Mouse (Mus musculus): Measurements from ENCODE around the gene Atp2a1. TPM values are rescaled to one million over a fixed set of nuclear protein-coding genes. Genes with fewer than 3 reads are reported as not detected.

The Atp2a1 gene
- polyA plus RNA-seq, 1 experiment = 5.2 TPM

DNA sequence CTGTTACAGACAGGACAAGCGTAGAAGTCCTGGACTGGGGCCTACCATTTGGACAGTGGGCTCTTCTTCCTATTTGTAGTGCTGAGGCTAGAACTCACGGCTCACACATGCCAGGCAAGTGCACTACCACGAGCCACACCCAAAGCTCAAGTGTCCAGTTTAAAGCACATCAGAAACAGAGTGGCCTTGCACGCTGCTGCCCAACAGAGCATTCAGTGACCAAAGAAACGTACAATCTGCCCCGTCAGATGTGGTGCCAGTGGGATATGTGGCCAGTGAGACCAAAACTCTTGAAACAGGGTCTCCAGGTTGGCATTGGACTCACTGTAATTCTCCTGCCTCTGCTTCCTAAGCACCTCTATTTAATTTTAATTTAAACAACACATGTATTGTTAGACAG is 12.3 kb downstream of the Atp2a1 start:
- Histone ChIP-seq H3K27me3 (ENCODE audit: control insufficient read depth, insufficient read depth, low read length) (no peaks in the 10 kb centered on the region), H3K4me1 (replicated peaks; ENCODE audit: control insufficient read depth, insufficient read depth, low read length) (peaks cover 12% of the 10 kb centered on the region), H3K4me3 (ENCODE audit: control insufficient read depth, insufficient read depth, low read length) (no peak overlapping the region), H3K36me3 (ENCODE audit: control insufficient read depth, insufficient read depth, low read length) (no peaks in the 10 kb centered on the region), H3K27ac (ENCODE audit: control insufficient read depth, insufficient read depth, low read length) (no peak overlapping the region)
- 94% methylated on average over 6 of the region's 6 CpGs for WGBS
- DNase-seq = no peak
- TF ChIP-seq CTCF (IDR thresholded peaks at IDR 0.05; ENCODE audit: borderline replicate concordance, control insufficient read depth, extremely low read depth, insufficient read depth, low read length, poor library complexity) (no peak), POLR2A (IDR thresholded peaks at IDR 0.05; ENCODE audit: control insufficient read depth, extremely low read depth, insufficient read depth, low read length, poor library complexity) (no peak)

DNA sequence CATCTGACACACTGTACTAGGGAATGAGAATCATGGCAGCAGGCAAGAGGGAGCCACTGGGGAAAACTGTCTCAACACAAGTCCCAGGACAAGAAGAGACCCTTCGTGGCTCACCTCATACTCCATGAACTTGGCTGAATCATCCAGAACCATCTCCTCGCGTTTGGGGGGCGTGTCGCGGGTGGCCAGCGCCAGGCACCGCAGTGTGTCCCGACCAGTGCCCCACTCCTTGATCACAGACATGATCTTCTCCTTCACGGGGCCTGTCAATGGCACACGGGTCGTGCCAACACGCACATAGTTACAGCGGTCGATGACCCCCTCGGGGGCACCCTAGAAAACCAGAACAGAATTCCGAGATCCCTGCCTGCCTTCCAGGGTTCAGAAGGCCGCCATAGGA is 12.9 kb downstream of the Atp2a1 start:
- no peaks in the 10 kb centered on the region for H3K36me3 ChIP-seq (ENCODE audit: control insufficient read depth, insufficient read depth, low read length)
- H3K4me1 ChIP-seq (replicated peaks; ENCODE audit: control insufficient read depth, insufficient read depth, low read length) = peaks cover 12% of the 10 kb centered on the region
- TF ChIP-seq POLR2A (IDR thresholded peaks at IDR 0.05; ENCODE audit: control insufficient read depth, extremely low read depth, insufficient read depth, low read length, poor library complexity) (no peak), CTCF (IDR thresholded peaks at IDR 0.05; ENCODE audit: borderline replicate concordance, control insufficient read depth, extremely low read depth, insufficient read depth, low read length, poor library complexity) (no peak)
- WGBS = 95% methylated on average over 18 of the region's 18 CpGs
- no peaks in the 10 kb centered on the region for H3K27me3 ChIP-seq (ENCODE audit: control insufficient read depth, insufficient read depth, low read length)
- H3K4me3 ChIP-seq (ENCODE audit: control insufficient read depth, insufficient read depth, low read length) = no peak overlapping the region
- no peak for DNase-seq
- H3K27ac ChIP-seq (ENCODE audit: control insufficient read depth, insufficient read depth, low read length) = no peak overlapping the region

DNA sequence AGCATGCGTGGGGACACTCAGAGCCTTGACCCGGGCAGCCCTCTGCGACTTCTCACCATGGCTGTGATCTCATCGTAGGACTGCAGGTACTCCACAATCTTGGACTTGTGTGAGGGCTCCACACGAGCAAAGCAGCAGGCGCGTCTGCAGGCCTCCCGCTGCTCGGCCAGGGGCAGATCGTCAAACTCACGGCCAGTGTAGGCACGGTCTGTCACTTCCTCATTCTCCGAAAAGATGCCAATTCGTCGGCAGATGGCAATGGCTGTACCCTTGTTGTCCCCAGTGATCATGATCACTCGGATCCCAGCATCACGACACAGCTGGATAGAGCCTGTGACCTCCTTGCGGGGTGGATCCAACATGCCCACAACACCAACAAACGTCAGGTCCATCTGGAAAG is 14.4 kb downstream of the Atp2a1 start:
- Histone ChIP-seq H3K4me1 (replicated peaks; ENCODE audit: control insufficient read depth, insufficient read depth, low read length) (peaks cover 8% of the 10 kb centered on the region; the same call in 1 of the 2 replicates), H3K4me3 (ENCODE audit: control insufficient read depth, insufficient read depth, low read length) (no peak overlapping the region), H3K27ac (ENCODE audit: control insufficient read depth, insufficient read depth, low read length) (no peak overlapping the region), H3K36me3 (ENCODE audit: control insufficient read depth, insufficient read depth, low read length) (no peaks in the 10 kb centered on the region), H3K27me3 (ENCODE audit: control insufficient read depth, insufficient read depth, low read length) (no peaks in the 10 kb centered on the region)
- 68% methylated on average over 19 of the region's 19 CpGs for WGBS
- 0 out of 2 replicates have a peak, but pooled peaks have one; percentile 8 for TF ChIP-seq POLR2A (IDR thresholded peaks at IDR 0.05; ENCODE audit: control insufficient read depth, extremely low read depth, insufficient read depth, low read length, poor library complexity)
- no peak for TF ChIP-seq CTCF (IDR thresholded peaks at IDR 0.05; ENCODE audit: borderline replicate concordance, control insufficient read depth, extremely low read depth, insufficient read depth, low read length, poor library complexity)
- no peak for DNase-seq

DNA sequence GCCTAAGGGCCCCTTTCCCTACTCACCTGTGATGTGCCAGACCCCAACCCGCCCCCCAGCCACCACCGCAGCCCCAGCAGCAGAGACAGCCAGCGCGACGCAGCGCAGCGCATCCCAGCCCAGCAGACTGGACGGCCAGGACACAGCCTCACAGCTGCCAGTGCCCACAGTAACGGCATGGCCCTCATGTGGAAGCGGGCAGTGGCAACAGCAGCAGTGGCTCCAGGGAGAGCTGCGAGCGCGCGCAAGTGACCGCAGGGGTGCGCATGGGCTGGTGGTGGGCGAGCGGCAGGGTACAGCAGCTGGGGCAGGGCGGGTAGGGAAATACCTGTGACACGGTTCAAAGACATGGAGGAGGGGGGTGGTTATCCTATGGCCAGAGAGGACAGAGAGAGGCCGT is 16.7 kb downstream of the Atp2a1 start:
- WGBS = 97% methylated on average over 21 of the region's 21 CpGs
- no peaks in the 10 kb centered on the region for H3K36me3 ChIP-seq (ENCODE audit: control insufficient read depth, insufficient read depth, low read length)

DNA sequence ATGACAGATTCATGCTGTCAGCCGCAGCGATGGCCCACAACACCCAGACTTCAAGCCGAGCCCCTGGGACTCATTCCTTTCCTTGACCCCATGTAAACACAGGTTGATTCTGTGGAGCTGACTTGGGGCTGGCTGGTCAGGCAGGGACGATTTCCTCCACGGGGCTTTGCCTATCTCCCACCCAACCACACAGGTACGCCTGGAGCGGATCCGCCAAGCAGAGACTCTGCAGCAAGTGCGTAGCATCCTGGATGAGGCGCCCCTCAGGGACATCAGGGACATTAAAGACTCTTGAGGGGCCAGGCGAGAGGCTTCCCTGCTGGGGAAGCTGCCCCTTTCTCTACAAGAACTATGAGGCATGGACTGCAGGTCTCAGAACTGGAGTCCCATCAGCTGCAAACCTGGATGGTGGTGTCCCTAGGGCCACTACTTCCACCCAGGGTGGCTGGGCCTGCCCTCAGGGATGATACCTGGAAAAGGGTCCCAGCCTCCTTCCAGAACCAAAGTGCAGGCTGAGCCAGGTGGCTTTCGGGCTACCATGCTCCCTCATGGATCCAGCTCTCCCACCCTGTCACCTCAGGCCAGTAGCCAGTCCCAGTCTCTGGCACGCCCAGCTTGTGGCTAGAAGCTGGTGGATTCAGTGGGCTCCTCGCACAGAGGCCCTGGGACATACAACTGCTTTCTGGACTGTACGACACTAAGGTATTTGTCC is 17.6 kb downstream of the Atp2a1 start:
- TF ChIP-seq POLR2A (IDR thresholded peaks at IDR 0.05; ENCODE audit: control insufficient read depth, extremely low read depth, insufficient read depth, low read length, poor library complexity) (no peak), CTCF (IDR thresholded peaks at IDR 0.05; ENCODE audit: borderline replicate concordance, control insufficient read depth, extremely low read depth, insufficient read depth, low read length, poor library complexity) (no peak)
- WGBS = 97% methylated on average over 15 of the region's 15 CpGs
- Histone ChIP-seq H3K4me1 (replicated peaks; ENCODE audit: control insufficient read depth, insufficient read depth, low read length) (peaks cover 8% of the 10 kb centered on the region; the same call in 1 of the 2 replicates), H3K36me3 (ENCODE audit: control insufficient read depth, insufficient read depth, low read length) (no peaks in the 10 kb centered on the region), H3K4me3 (ENCODE audit: control insufficient read depth, insufficient read depth, low read length) (no peak overlapping the region), H3K27me3 (ENCODE audit: control insufficient read depth, insufficient read depth, low read length) (no peaks in the 10 kb centered on the region), H3K27ac (ENCODE audit: control insufficient read depth, insufficient read depth, low read length) (no peak overlapping the region)
- no peak for DNase-seq

More for the DNA sequence above, 16.7 kb downstream of the Atp2a1 start:
- Histone ChIP-seq H3K27ac (ENCODE audit: control insufficient read depth, insufficient read depth, low read length) (no peak overlapping the region), H3K4me3 (ENCODE audit: control insufficient read depth, insufficient read depth, low read length) (no peak overlapping the region), H3K4me1 (replicated peaks; ENCODE audit: control insufficient read depth, insufficient read depth, low read length) (peaks cover 8% of the 10 kb centered on the region; the same call in 1 of the 2 replicates), H3K27me3 (ENCODE audit: control insufficient read depth, insufficient read depth, low read length) (no peaks in the 10 kb centered on the region)
- TF ChIP-seq POLR2A (IDR thresholded peaks at IDR 0.05; ENCODE audit: control insufficient read depth, extremely low read depth, insufficient read depth, low read length, poor library complexity) (no peak), CTCF (IDR thresholded peaks at IDR 0.05; ENCODE audit: borderline replicate concordance, control insufficient read depth, extremely low read depth, insufficient read depth, low read length, poor library complexity) (no peak)
- no peak for DNase-seq

DNA sequence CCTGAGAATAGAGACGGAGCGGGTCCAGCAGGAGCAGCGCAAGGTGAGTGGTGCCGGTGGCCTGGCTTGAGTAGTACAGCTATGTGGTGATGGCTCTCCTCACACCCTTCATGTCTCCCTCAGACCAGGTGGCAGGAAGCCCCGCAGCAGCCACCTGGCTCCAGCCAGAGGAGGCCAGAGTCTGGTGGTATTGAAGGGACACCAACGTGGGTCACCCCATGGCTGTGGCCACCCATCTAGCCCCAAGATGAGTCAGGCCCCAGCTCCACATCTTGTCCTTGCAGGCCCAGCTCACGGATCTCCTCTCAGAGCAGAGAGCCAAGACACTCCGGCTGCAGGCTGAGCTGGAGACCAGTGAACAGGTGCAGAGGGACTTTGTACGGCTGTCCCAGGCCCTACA is 18.4 kb downstream of the Atp2a1 start:
- Histone ChIP-seq H3K36me3 (ENCODE audit: control insufficient read depth, insufficient read depth, low read length) (no peaks in the 10 kb centered on the region), H3K27me3 (ENCODE audit: control insufficient read depth, insufficient read depth, low read length) (no peaks in the 10 kb centered on the region), H3K4me3 (ENCODE audit: control insufficient read depth, insufficient read depth, low read length) (no peak overlapping the region), H3K4me1 (replicated peaks; ENCODE audit: control insufficient read depth, insufficient read depth, low read length) (peaks cover 8% of the 10 kb centered on the region; the same call in 1 of the 2 replicates), H3K27ac (ENCODE audit: control insufficient read depth, insufficient read depth, low read length) (no peak overlapping the region)
- 95% methylated on average over 9 of the region's 9 CpGs for WGBS
- DNase-seq = no peak
- no peak for TF ChIP-seq POLR2A (IDR thresholded peaks at IDR 0.05; ENCODE audit: control insufficient read depth, extremely low read depth, insufficient read depth, low read length, poor library complexity)
